Mouse (Mus musculus) right cerebral cortex, postnatal 36 days (tissue): ENCODE measurements at regions not wholly inside any gene's neighbourhood (a gene's known extent, or its start where the extent isn't known, plus 50 kb on each side); places are given as distances from the start of the nearest gene placed in this dataset.
A peak's percentile ranks its signal among the peaks of the same experiment; 100 is the strongest.

ENCODE experiments used
- DNase-seq, 2 experiments: peaks; one replicate each; pipeline ENCODE4 v3.0.0; 2022; ENCODE audit warnings: low spot score in 2 of 2, mixed read lengths in 1 of 2

GRCm38 (mm10) chr3:143223999-143224729 is 342.4 kb upstream of the Pkn2 start:
- no peak for DNase-seq

- DNase-seq, result no peak
Measured at GRCm38 (mm10) chr3:143193263-143193970, 311.6 kb upstream of the Pkn2 start.

GRCm38 (mm10) chr3:143188931-143189330 is 307.1 kb upstream of the Pkn2 start:
- no peak for DNase-seq

GRCm38 (mm10) chr3:143173971-143174370 is 292.2 kb upstream of the Pkn2 start:
- peak; percentile 44 to 83 for DNase-seq

GRCm38 (mm10) chr3:143162444-143162843 is 280.6 kb upstream of the Pkn2 start:
- DNase-seq, result no peak

GRCm38 (mm10) chr3:143161993-143162392 is 280.2 kb upstream of the Pkn2 start:
- no peak for DNase-seq

GRCm38 (mm10) chr3:143158568-143158967 is 276.8 kb upstream of the Pkn2 start:
- DNase-seq, result no peak

GRCm38 (mm10) chr3:143156733-143157524 is 275.1 kb upstream of the Pkn2 start:
- no peak for DNase-seq

- DNase-seq, result no peak
Measured at GRCm38 (mm10) chr3:143156174-143156573, 274.4 kb upstream of the Pkn2 start.

GRCm38 (mm10) chr3:143155556-143155955 is 273.8 kb upstream of the Pkn2 start:
- no peak for DNase-seq

GRCm38 (mm10) chr3:143147471-143147870 is 265.7 kb upstream of the Pkn2 start:
- no peak for DNase-seq

GRCm38 (mm10) chr3:143138952-143139351 is 257.1 kb upstream of the Pkn2 start:
- no peak for DNase-seq

GRCm38 (mm10) chr3:143134528-143134927 is 252.7 kb upstream of the Pkn2 start:
- DNase-seq, result no peak

GRCm38 (mm10) chr3:143107733-143108291 is 226.0 kb upstream of the Pkn2 start:
- no peak for DNase-seq

- no peak for DNase-seq
Measured at GRCm38 (mm10) chr3:143104734-143105133, 222.9 kb upstream of the Pkn2 start.

GRCm38 (mm10) chr3:143103333-143103732 is 221.5 kb upstream of the Pkn2 start:
- DNase-seq, result no peak

GRCm38 (mm10) chr3:143100810-143101645 is 219.2 kb upstream of the Pkn2 start:
- peak in 1 of 2 experiments; percentile 21 for DNase-seq

GRCm38 (mm10) chr3:143100203-143100602 is 218.4 kb upstream of the Pkn2 start:
- DNase-seq, result no peak

- DNase-seq, result no peak
Measured at GRCm38 (mm10) chr3:143092206-143092605, 210.4 kb upstream of the Pkn2 start.

GRCm38 (mm10) chr3:143090886-143091285 is 209.1 kb upstream of the Pkn2 start:
- DNase-seq, result no peak

- DNase-seq, result no peak
Measured at GRCm38 (mm10) chr3:143090316-143090715, 208.5 kb upstream of the Pkn2 start.
